Comparison of ENCODE assay signal across 8 mouse cellular contexts in the genomic region with DNA sequence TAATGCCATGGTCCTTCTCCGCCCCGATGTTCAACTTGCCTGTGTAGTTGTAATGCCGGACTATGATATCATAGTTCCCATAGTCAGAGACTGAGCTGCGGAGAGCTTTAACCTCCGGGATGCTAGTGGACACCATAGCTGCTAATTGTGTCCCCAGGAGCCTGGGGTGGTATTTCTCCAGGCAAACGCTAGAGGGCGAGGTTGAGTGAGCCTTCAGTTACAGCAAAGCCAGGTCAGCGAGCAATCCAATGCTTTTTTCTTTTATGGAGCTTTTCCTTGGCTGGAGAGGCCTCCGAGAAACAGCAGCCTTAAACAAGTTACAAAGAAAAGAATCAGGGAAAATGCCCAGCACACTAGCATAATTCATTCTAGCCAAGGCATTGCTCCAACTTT. TPM values are rescaled to one million over a fixed set of nuclear protein-coding genes. Genes with fewer than 3 reads are reported as not detected.
DNase-seq lines count a peak whose midpoint lies in the region; ATAC-seq and TF ChIP-seq lines count a peak whose summit lies in the region.

No protein-coding gene starts in this region.

- no peaks in the 10 kb centered on the region for H3K27me3 ChIP-seq in heart, embryonic 13.5 days (replicated peaks)
- no peaks in the 10 kb centered on the region for H3K27me3 ChIP-seq in liver, embryonic 11.5 days (replicated peaks; ENCODE audit: control insufficient read depth, insufficient read depth, low read length)
- no peaks in the 10 kb centered on the region for H3K27me3 ChIP-seq in stomach, embryonic 15.5 days (replicated peaks)

- H3K36me3 ChIP-seq in heart, embryonic 13.5 days: peaks cover 43% of the 10 kb centered on the region
- peaks cover 4% of the 10 kb centered on the region; the same call in 1 of the 2 replicates for H3K36me3 ChIP-seq in liver, embryonic 11.5 days (ENCODE audit: control insufficient read depth, insufficient read depth, low read length)
- no peaks in the 10 kb centered on the region for H3K36me3 ChIP-seq in stomach, embryonic 15.5 days

- H3K4me3 ChIP-seq in heart, embryonic 13.5 days: peak overlapping the region; percentile 78
- peak overlapping the region; percentile 60; the same call in 1 of the 2 replicates for H3K4me3 ChIP-seq in liver, embryonic 11.5 days (ENCODE audit: low read depth, low read length)
- H3K4me3 ChIP-seq in stomach, embryonic 15.5 days (replicated peaks): no peak overlapping the region; the same call in 1 of the 2 replicates

- peak overlapping the region; percentile 96 for H3K9ac ChIP-seq in heart, embryonic 13.5 days
- 0 out of 2 replicates have a peak overlapping the region, but pooled peaks have one; percentile 8 for H3K9ac ChIP-seq in liver, embryonic 11.5 days (ENCODE audit: low read depth, low read length)
- no peak overlapping the region for H3K9ac ChIP-seq in stomach, embryonic 15.5 days

- peak overlapping the region; percentile 99 for H3K27ac ChIP-seq in heart, embryonic 13.5 days (replicated peaks)
- no peak overlapping the region for H3K27ac ChIP-seq in liver, embryonic 11.5 days (ENCODE audit: low read depth, low read length)
- peak overlapping the region; percentile 67; the same call in 1 of the 2 replicates for H3K27ac ChIP-seq in stomach, embryonic 15.5 days

- H3K4me2 ChIP-seq in heart, embryonic 13.5 days: peak overlapping the region; percentile 78
- peak overlapping the region; percentile 92 for H3K4me2 ChIP-seq in liver, embryonic 11.5 days
- H3K4me2 ChIP-seq in stomach, embryonic 15.5 days: peak overlapping the region; percentile 88; the same call in 1 of the 2 replicates

- TF ChIP-seq CTCF in brain, embryonic 14.5 days (IDR thresholded peaks at IDR 0.05; ENCODE audit: borderline replicate concordance, extremely low read depth, insufficient read depth, insufficient read length): peak; percentile 89

- no peaks in the 10 kb centered on the region for H3K9me3 ChIP-seq in heart, embryonic 13.5 days
- no peaks in the 10 kb centered on the region for H3K9me3 ChIP-seq in liver, embryonic 11.5 days (ENCODE audit: control insufficient read depth, low read length)
- no peaks in the 10 kb centered on the region for H3K9me3 ChIP-seq in stomach, embryonic 15.5 days

- peaks cover 57% of the 10 kb centered on the region for H3K4me1 ChIP-seq in heart, embryonic 13.5 days
- H3K4me1 ChIP-seq in liver, embryonic 11.5 days (replicated peaks; ENCODE audit: control insufficient read depth, insufficient read depth, low read length): peaks cover 21% of the 10 kb centered on the region
- H3K4me1 ChIP-seq in stomach, embryonic 15.5 days: peaks cover 13% of the 10 kb centered on the region; the same call in 1 of the 2 replicates

- ATAC-seq in erythroid progenitor cell, adult 5-6 weeks (replicated peaks; ENCODE audit: low FRiP score, poor library complexity, severe bottlenecking): peak; percentile 60
- ATAC-seq in heart, embryonic 13.5 days (ENCODE audit: extremely low read depth, insufficient number of reproducible peaks, low FRiP score, low TSS enrichment): no peak
- ATAC-seq in liver, embryonic 11.5 days (replicated peaks; ENCODE audit: low FRiP score): no peak
- no peak for ATAC-seq in stomach, embryonic 15.5 days (ENCODE audit: insufficient read depth, low FRiP score, low read depth)

- DNase-seq in B cell, adult 2 months: peak; percentile 85 to 86
- DNase-seq in brain, embryonic 14.5 days (ENCODE audit: low read depth): peak; percentile 86
- DNase-seq in kidney, postnatal 10 days: peak; percentile 83
- peak; percentile 53 for DNase-seq in liver, embryonic 11.5 days (ENCODE audit: low spot score)
- DNase-seq in natural killer cell, adult 2 months (ENCODE audit: low spot score in 2 of 2): peak; percentile 62 to 78

- 9% methylated on average over 9 of the region's 9 CpGs for WGBS in heart, embryonic 13.5 days
- WGBS in liver, embryonic 11.5 days: 17% methylated on average over 9 of the region's 9 CpGs
- 17% methylated on average over 9 of the region's 9 CpGs for WGBS in stomach, embryonic 15.5 days

- TF ChIP-seq POLR2A in brain, embryonic 14.5 days (IDR thresholded peaks at IDR 0.05; ENCODE audit: borderline replicate concordance, extremely low read depth, insufficient read depth, insufficient read length, poor library complexity, severe bottlenecking): no peak

RNA-seq across cellular contexts. Expression of a gene that starts 2.1 kb away (rescaled TPM):
- polyA plus RNA-seq in brain, embryonic 14.5 days (2012; rRNA removed): 27.6 and 29.8 TPM in 2 replicates
- 15.5 and 19.7 TPM in 2 replicates for total RNA-seq in erythroid progenitor cell, adult 5-6 weeks (2015; ENCODE audit: low replicate concordance)
- total RNA-seq in erythroid progenitor cell, adult 5-6 weeks (2017; ENCODE audit: low replicate concordance): 2.2 and 5.4 TPM in 2 replicates
- 76.9 and 80.8 TPM in 2 replicates for polyA plus RNA-seq in heart, embryonic 13.5 days (2015; fragmentation: Nextera tagmentation; extraction: Ambion mirVana)
- polyA plus RNA-seq in liver, embryonic 11.5 days (2014; fragmentation: Nextera tagmentation; extraction: Ambion mirVana): 17.8 and 18.7 TPM in 2 replicates
- 16.9 and 17.4 TPM in 2 replicates for polyA plus RNA-seq in stomach, embryonic 15.5 days (2015; fragmentation: Nextera tagmentation; extraction: Ambion mirVana)
